Mouse (Mus musculus) cerebellum, adult 9-11 months (tissue): ENCODE results near the gene Sphk1.
A peak's percentile ranks its signal among the peaks of the same experiment; 100 is the strongest.

Source experiments
- DNase-seq: peaks from one replicate; pipeline ENCODE4 v3.0.0; 2022

Sphk1 gene

DNA sequence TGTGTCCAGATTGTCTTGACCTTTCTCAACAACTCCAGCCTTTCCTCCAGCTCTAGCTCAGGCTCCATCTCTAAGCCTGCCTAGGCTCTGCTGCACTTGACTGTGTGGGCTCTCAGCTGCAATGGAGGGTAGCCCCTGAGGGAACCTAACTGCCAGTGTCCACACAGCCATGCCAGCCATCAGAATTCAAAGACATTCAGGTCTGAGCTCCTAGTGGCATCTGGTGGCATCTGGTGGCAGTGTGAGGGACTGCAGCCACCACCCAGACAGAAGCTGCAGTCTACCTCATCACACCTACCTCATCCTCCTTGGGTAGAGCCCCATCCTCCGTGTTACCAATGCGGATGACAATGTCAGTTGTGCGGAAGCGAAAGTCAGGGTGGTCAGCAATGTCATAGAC, 12.4 kb downstream of the Sphk1 start:
- DNase-seq: no peak

DNA sequence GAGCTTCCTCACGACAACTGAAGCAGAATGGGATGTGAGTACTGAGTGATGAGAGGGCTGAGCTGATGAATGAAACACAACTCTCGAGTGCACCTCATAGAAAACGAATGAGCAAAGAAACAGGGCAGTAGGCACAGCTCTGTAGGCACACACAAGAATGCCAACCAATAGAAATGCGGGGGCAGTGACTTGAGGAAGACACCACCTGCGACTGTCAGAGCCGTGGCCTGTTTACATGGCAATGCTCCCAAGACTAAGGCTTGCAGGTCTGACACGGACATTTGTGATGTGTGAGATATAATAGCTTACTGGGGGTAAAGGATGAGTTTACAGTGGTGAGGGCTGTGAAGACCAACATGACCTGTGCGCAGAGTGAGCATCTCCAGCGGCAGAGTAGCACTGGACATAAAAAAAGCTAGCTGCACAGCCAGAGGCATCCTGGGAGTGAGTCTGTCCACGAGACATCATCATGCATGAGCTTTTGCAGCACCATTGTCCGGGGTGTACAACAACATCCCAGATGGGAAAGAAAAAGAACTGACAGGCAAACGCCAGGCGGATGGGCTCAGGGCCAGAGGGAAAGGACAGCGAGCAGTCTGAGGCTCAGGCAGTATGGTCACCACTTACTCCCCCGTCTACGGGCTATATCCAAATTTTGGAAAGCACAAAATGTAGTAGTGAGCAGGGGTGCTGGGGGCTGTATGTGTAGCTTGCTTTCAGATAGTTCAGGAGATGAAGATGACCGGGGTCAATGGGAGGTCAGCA, 16.8 kb downstream of the Sphk1 start:
- DNase-seq: peak; percentile 55

DNA sequence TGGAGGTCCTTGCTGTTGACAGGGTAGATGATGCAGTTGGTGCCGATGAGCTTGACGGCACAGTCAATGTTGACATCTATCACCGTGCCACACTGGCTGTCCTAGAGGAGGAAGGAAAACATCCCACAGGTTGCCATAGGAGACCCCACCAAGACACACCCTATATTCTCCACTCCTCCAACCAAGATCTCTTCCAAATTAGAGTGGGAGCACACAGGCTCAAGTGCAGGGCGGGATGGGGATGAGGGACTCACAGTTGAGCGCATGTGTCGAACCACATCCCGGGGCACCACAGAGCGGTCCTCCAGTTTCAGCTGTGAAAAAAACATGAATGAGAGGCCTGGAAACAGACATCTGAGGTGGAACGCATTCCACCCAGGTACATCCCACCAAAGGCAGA, 18.1 kb downstream of the Sphk1 start:
- no peak for DNase-seq

DNA sequence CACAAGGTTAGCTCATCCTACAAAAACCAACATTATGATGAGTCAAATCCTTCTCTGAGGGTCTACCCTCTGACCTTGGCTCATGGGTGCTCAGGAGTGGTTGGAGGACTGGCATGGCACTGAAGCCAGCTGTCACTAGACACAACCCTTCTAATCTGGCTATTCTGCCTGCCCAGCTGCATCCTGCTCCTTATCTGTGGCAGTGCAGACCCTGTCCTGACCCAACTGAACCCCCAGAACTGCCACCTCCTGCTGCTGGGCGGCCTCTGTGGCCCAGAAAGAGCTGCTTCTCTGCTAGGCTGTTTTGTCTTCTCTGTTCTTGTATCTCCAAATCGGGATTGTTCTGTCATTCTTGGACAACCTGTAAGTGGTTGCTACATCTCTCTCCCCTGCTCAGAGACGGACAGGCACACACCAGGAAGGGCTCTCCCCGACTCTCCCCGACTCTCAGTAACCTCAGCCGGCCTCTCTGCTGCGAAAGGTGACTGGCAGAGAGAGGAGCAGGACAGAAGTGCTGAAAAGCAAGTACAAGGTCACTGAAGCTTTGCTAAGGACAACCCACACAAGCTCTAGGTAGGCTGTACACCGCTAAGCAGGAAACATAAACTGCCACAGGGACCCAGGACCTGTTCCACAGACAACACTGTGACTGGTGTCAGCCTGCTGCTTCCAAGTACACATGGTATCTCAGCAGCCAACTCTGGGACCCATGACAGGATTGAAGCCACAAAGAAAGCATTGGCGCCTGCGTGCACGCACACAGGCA, 18.7 kb downstream of the Sphk1 start:
- DNase-seq: no peak

DNA sequence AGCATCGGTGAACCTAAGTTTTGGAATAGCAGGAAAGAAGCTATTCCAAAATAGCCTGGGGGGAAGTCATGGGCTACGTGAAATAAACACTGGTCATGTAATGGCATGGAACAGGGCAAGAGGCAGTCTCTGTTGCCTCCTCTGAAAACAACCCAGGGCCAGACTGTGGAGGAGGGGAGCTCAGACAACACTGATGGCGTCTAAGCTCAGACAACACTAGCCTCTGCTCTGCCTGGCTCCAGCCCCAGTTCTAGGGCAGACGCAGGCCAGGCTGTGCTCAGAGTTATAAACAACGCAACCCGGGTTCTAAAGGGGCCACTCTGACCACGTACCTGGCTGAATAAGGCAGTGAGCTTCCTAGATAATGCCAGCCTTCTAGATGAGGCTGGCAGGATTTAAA, 20.0 kb downstream of the Sphk1 start:
- DNase-seq: no peak

DNA sequence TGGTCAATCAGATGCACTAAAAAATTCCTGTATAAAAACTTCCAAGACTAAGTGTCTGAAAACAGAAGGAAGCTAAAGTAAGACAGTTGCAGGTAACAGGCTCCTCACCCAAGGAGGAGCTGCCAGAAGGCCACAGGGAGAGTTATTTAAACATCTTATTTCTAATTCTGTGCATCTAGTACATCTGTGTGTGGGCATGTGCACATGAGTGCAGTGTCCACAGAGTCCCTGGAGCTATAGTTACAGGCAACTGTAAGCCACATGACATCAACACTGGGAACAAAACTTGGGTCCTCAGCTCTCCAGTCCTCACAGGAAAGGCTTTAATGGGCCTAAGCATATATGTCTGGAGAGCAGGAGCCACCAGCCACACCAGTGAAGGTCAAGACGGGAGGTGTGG, 21.5 kb downstream of the Sphk1 start:
- DNase-seq: no peak

DNA sequence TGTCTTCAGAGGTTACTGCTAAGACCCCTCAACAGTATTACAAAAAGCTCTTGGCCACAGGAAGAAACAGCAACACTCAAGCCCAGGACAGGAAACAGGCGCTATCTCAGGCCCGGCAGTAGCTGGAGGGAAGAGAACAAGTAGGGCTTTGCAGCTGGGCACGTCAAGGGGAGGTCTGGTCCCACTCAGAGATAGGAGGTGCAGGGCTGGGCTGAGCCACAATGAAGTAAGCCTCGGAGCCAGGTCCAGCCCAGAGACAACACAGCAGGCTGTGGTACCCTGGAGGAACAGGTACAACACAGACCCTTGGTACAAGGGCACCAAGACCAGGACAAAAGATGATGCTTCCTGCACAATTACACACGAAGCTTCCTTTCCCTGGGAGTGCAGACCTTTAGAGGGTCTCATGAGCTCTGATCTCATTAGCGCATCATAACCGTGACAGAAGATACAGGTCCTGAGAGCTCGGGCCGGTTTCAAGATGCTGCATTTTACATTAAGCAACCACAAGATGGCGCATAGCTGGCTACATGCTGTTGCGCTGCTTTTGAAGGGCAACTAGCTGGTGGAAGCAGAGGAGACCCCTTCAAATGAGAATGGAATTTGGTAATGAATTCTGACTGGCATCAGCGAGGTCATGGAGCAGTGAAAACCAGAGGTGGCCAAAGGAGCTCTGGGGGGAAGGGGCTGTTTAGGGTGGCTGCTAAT, 23.6 kb downstream of the Sphk1 start:
- no peak for DNase-seq

DNA sequence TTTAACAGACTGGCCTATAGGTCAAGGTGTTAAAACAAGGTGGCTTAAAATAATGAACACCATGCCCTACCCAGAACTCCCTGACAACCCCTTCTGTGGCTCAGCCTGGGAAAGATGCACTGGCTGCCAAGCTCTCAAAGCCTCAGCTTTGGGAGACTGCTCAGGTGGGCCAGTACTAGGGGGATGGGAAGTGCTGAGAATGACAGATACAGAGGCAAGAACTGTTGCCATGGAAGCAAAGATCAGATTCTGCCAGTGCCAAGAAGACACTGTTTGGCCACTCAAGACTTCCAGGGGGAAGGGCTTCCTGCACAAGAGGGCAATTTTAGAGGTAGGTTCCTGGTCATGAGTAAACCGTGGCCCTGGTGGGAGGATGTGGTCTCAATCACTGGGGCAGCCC, 24.8 kb downstream of the Sphk1 start:
- DNase-seq: no peak

DNA sequence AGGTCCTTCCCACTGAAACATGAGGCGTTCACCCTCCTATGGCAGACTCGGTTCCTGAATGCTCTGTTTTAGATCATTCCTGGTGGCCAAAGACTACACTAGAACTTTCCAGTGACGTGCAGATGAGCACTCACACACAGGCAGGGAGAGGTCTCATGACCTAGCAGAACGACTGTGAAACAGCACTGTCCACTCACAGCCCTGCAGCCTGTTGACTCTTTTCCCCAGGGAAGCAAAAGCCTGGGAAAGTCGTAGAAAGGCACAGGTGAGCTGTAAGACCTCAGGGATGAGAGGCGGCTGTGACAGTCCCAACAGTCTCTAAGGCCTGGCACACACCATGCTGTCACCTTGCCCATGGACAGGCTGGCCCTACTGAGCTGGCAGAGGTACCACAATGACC, 25.6 kb downstream of the Sphk1 start:
- no peak for DNase-seq

DNA sequence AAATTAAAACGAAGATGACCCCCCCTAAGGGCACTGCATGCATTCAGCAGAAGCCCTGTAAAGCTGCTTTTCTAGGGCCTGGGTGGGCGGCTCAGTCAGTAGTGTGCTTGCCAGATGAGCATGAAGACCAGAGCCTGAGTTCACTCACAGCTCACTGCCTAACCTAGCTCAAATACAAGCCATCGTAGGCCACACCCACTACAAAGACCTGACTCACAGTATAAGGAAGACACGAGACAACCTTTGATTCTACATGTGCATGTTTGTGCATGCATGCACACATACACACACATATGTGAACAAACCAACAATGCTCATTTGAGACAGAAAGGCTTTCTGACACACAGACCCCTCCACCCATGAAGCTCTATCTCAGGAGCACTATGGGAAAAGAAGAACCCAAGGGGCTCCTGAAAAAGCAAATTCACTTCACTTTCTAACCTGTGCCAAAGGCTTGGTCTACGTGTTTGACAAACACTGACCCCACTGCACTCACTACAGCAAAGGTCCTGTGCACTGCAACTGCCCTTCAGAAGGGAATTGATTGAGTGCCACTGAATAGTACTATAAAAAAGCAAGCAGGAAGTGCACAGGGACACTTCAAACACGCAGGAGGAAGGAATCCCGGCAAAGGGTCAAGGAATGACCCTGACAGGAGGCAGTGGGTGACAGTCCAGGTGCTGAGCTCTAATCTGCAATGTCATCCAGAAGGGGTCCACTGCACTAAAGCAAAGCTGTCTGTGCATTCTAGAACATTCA, 34.7 kb downstream of the Sphk1 start:
- no peak for DNase-seq

DNA sequence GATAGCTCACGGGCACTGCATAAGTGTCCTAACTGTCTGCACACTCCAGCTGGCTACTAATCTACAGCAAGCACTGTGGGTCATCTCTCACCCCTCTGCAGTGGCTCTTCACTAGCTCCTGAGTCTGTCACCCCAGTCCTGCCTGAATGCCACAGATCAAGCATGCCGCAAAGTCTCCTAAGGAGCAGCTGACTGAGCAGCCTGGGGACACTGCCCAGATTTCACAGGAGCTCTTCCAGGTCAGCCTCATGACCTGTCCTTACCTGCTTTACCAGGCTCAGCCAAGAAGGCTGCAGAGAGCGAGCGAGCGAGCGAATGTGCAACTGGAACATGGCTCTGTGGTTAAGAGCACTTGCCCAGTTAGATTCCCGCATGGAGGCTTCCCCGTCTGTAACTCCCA, 36.8 kb downstream of the Sphk1 start:
- DNase-seq: no peak

DNA sequence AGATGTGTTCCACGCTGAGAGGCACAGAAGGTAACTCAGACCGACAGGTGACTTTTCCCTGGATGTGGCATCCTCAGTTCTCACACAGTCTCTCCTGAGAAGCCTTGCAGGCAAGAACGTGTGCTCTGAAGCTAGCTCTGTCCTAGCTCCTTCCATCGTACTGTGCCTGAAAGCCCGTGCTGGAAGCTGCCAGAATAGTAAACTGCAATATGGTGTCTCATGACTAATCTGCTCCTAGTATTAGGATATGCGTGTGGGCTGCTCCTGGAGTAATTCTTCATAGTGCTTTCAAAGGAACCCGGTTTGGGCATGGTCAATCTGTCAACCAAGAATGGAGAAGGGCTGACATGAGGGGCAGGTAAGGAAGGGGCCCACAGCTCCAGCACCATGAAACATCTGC, 40.1 kb downstream of the Sphk1 start:
- DNase-seq: no peak

DNA sequence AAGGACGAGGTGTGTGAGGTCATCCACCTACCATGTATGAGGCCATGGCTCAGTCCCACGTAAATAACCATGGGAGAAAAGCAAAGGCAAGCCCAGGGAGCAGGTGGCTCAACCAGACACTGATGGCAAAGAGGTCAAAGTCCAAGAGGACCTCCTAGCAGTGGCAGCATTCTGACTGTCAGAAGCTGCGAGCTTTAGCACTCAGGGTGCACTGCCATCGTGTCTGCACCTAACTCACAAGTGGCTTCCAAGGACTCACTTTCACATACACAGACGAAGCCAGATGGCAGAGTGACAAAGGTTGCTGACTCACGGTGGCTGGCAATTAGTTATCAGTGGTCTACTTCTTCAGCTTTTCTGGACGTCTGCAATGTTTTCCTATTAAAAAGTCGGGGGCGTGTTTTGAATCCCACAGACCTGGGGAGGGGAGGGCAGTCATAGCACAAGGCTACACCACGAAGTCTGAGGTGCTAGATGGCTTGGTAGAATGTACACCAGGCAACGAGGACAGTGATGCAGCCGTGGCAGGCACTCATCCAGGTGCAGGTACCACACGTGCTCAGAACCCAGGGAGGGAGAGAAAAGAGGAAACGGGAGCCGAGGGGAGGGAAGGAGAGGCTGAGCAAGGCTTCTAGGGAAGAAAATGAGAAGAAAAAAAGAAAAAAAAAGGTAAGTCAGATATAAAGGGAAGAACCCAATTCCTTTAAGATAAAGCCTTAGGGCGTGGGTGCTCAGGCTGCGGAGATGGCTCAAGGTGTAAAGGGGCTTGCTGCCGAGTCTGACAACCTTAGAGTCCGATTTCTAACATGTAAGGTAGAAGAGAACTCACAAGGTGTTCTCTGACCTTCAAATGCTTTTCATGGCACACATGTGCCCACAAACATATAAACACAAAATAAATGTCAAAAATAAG, 41.3 kb downstream of the Sphk1 start:
- peak; percentile 52 for DNase-seq

DNA sequence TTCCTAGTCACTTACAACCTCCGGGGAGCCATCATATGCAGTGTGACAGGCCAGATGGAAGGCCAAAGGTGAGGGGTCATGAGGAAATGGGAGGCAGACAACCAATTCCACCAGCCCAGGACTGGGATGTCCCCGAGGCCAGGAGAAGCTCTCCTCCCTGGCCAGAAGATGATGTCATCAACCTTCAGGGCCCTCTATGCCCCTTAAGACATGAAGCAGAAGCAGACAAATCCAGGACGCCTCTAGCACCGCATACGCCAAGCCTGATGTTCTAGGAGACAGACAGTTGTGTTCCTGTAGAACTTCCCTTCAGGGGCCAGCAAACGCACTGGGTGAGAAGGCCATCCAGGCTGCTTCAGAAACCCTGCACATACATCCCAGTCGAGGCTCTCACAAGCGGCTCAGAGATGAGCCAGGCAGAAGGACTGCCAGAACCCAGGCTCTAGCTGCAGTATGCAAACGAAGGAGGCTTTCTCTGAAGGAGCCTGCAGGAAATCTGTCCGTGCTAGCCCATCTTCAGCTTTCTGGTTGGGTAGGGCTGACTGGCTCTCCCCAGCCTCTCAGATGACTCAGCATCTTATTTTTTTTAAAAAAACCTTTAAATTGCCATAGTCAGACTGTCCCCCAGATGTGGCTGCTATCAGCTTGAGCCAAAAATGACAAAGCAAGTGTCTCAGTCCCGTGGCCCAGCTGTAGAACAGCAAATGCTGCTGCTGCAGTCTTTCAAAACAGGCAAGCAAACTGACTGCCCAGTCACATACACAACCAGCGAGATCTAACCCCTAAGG, 42.2 kb downstream of the Sphk1 start:
- DNase-seq: no peak

DNA sequence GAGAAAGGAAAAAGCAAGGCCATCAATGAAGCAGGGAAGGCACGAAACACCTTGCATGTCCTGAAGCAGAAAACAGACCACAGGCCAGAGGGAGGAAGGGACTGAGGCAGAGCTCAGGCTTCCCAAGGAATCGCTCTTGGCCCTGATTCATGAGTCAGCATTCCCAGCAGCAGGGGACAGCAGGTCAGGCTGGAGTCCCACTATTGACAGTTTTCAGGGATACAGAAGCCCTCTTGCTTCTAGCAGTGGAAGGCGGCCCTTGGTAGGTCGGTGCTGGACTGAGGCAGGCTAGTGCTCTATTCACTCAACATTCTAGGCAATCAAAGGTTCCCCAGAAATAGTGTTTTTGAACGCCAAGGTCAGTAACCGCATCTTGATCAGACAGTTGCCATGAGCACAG, 43.8 kb downstream of the Sphk1 start:
- no peak for DNase-seq

DNA sequence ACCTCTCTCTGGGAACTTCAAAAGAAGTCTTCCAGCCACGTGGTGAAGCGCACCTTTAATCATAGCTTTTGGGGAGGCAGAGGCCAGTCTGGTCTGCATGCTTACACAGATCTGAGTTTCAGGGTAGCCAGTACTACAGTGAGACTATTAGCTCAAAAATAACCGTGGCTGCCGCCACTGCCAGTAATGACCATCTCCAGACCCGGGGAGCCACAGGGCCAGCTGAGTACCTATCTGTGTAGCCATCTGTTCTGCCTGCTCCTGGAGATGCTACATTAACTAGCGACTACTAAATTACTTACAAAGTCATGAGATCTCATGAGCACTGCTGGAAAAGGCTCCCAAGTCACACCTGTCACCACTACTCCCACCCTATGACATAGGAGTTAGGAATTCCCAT, 44.3 kb downstream of the Sphk1 start:
- DNase-seq: no peak

DNA sequence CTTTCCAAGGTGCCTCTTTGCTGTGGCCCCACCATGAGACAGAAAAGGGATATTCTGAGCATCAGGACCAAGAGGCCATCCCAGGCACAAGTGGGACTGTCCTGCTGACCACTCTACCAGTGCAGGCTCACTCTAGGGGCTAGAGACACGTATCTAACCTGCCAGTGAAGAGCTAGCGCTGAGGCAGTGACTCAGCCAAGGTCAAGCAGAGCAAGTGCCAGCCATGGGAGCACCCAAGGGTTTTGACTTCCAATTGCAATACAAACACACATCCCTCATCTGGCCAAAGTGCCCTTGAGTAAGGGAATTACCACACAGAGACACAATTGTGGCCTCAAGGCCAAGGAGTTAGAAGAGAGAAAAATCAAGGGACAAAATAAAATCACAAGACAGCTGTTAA, 44.7 kb downstream of the Sphk1 start:
- DNase-seq: no peak

DNA sequence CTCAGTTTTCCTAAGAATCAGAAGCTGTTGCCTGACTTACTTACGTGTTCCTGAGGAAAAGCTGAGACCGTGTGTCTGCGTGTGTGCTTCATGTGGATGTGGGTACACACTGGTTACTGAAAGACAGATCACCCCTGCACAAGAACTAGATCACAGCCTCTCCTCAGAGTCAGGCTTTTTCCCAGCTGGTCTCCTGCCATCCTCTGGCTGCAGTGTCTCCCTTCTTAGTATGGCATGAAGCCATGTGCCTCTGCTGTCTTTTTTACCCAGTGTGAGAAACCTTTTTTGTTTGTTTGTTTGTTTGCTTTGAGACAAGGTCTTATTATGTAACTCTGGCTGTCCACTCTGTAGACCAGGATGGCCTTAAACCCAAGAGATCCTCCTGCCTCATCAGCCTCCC, 48.6 kb downstream of the Sphk1 start:
- DNase-seq: no peak

DNA sequence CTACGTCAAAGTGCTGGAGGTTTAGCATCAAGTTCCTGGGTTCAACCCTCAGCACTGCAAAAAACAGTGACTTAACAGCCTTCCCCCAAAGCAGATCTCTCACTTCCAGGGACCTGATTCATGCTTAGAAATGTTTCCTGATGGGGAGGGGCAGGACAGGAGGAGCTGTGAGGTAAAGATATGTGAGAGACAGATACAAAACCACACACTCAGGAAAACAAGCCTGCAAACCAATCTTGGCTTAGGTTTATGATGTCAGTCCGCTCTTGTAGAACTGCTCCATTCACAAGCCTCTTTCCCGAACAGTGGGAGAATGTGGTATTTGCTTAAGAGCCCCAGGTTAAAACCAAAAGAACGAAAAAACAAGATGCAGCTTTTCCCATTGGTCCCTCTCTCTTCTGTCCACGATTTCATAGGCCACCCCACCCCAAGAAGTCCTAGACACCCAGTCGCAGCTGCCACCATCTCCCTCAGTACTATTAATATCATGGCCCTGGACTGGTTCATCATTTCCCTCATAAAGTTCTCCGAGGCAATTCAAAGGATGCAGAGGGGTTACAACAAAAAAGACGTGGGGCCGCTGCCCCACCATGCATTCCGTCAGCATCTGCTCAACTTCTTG, 49.4 kb downstream of the Sphk1 start:
- DNase-seq: no peak

DNA sequence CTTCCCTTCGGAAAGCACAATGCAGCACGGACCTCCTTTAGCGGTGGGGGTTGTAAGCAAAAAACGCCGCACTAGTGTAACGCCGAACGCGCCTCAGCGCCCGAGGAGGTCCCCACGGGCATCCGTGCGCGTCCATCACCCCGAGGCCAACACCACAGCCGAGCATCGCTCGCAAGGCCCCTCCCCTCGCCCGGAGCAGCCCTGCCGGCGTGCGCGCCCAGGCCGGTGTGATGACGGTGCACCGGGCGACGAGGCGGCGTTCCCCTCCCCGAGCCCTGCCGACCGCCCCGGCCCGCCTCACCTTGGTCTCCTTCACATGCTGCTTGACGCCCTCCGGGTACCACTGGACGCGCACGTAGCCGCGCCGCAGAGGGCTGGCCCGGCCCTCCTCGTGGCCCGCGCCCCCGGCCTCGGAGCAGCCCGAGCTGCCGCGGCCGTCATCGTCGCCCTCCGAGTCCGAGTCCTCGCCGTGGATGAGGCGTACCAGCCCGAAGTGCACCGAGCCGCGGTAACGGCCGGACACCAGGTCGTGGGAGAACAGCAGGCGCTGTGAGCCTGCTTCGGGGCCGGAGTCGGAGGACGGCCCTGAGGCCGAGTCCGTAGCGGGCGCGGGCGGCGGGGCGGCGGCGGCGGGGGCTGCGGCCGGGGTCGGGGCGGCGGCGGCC, 50.1 kb downstream of the Sphk1 start:
- DNase-seq: peak; percentile 75
